Mouse (Mus musculus): ENCODE results near the gene Syngr4. TPM values are rescaled to one million over a fixed set of nuclear protein-coding genes. Genes with fewer than 3 reads are reported as not detected.
A peak's percentile ranks its signal among the peaks of the same experiment; 100 is the strongest.
"Not testable (repeated sequence)": the region's sequence is repeated elsewhere in the genome, so short reads cannot be mapped to it uniquely, and the experiment has no call there.

Gene Syngr4
- polyA plus RNA-seq, 1 experiment from 2014 or later: 0.71 TPM

- Histone ChIP-seq H3K4me1 (ENCODE audit: control insufficient read depth, low read depth, low read length) (peaks cover 14% of the 10 kb centered on the region), H3K36me3 (ENCODE audit: control insufficient read depth, insufficient read depth) (no peaks in the 10 kb centered on the region), H3K27me3 (ENCODE audit: control insufficient read depth, insufficient read depth, low read depth, low read length) (no peaks in the 10 kb centered on the region), H3K4me2 (ENCODE audit: low read depth, low read length) (no peak overlapping the region), H3K9me3 (replicated peaks; ENCODE audit: control insufficient read depth, low read length) (peaks cover 4% of the 10 kb centered on the region; the same call in 1 of the 2 replicates), H3K27ac (ENCODE audit: low read length) (no peak overlapping the region), H3K9ac (ENCODE audit: low read depth, low read length) (no peak overlapping the region), H3K4me3 (ENCODE audit: low read depth, low read length) (no peak overlapping the region)
- 46% methylated on average over 5 of the region's 5 CpGs for WGBS (ENCODE audit: insufficient replicate concordance)
- 0 out of 2 replicates have a peak, but pooled peaks have one; percentile 16 for ATAC-seq (ENCODE audit: low read depth)
Measured at GRCm38 (mm10) chr7:45901562-45901961, 5.0 kb upstream of the Syngr4 start.

- Histone ChIP-seq H3K4me2 (ENCODE audit: low read depth, low read length) (peak overlapping the region; percentile 95), H3K4me1 (ENCODE audit: control insufficient read depth, low read depth, low read length) (peaks cover 21% of the 10 kb centered on the region), H3K4me3 (ENCODE audit: low read depth, low read length) (peak overlapping the region; percentile 64)
- not testable (repeated sequence) for H3K9me3 ChIP-seq (replicated peaks; ENCODE audit: control insufficient read depth, low read length); H3K9ac ChIP-seq (ENCODE audit: low read depth, low read length); H3K27me3 ChIP-seq (ENCODE audit: control insufficient read depth, insufficient read depth, low read depth, low read length); ATAC-seq (ENCODE audit: low read depth); H3K36me3 ChIP-seq (ENCODE audit: control insufficient read depth, insufficient read depth); H3K27ac ChIP-seq (ENCODE audit: low read length)
- 32% methylated on average over 4 of the region's 4 CpGs for WGBS (ENCODE audit: insufficient replicate concordance)
Measured at GRCm38 (mm10) chr7:45898125-45898524, 1.6 kb upstream of the Syngr4 start.

GRCm38 (mm10) chr7:45897258-45897757 lies 794 bp upstream of the Syngr4 start:
- Histone ChIP-seq H3K4me2 (ENCODE audit: low read depth, low read length) (peak overlapping the region; percentile 95), H3K27ac (ENCODE audit: low read length) (peak overlapping the region; percentile 86), H3K4me3 (ENCODE audit: low read depth, low read length) (peak overlapping the region; percentile 64), H3K9ac (ENCODE audit: low read depth, low read length) (peak overlapping the region; percentile 72), H3K4me1 (ENCODE audit: control insufficient read depth, low read depth, low read length) (peaks cover 21% of the 10 kb centered on the region), H3K36me3 (ENCODE audit: control insufficient read depth, insufficient read depth) (no peaks in the 10 kb centered on the region), H3K9me3 (replicated peaks; ENCODE audit: control insufficient read depth, low read length) (no peaks in the 10 kb centered on the region), H3K27me3 (ENCODE audit: control insufficient read depth, insufficient read depth, low read depth, low read length) (no peaks in the 10 kb centered on the region)
- ATAC-seq (ENCODE audit: low read depth): peak; percentile 77
- under 1% methylated on average over 19 of the region's 19 CpGs for WGBS (ENCODE audit: insufficient replicate concordance)

- 69% methylated on average over 6 of the region's 6 CpGs for WGBS (ENCODE audit: insufficient replicate concordance)
- Histone ChIP-seq H3K4me1 (ENCODE audit: control insufficient read depth, low read depth, low read length) (peaks cover 16% of the 10 kb centered on the region), H3K9me3 (replicated peaks; ENCODE audit: control insufficient read depth, low read length) (no peaks in the 10 kb centered on the region), H3K4me2 (ENCODE audit: low read depth, low read length) (peak overlapping the region; percentile 95), H3K27me3 (ENCODE audit: control insufficient read depth, insufficient read depth, low read depth, low read length) (no peaks in the 10 kb centered on the region), H3K36me3 (ENCODE audit: control insufficient read depth, insufficient read depth) (no peaks in the 10 kb centered on the region), H3K9ac (ENCODE audit: low read depth, low read length) (peak overlapping the region; percentile 57; the same call in 1 of the 2 replicates), H3K27ac (ENCODE audit: low read length) (peak overlapping the region; percentile 70), H3K4me3 (ENCODE audit: low read depth, low read length) (peak overlapping the region; percentile 64)
- ATAC-seq (ENCODE audit: low read depth): no peak
Measured at GRCm38 (mm10) chr7:45895931-45896516, 490 bp downstream of the Syngr4 start.

GRCm38 (mm10) chr7:45892651-45893050 lies 3.9 kb downstream of the Syngr4 start:
- 61% methylated on average over 2 of the region's 2 CpGs for WGBS (ENCODE audit: insufficient replicate concordance)
- ATAC-seq (ENCODE audit: low read depth): no peak
- H3K4me2 ChIP-seq (ENCODE audit: low read depth, low read length): no peak overlapping the region

GRCm38 (mm10) chr7:45887246-45887645 lies 9.3 kb downstream of the Syngr4 start:
- H3K27ac ChIP-seq (ENCODE audit: low read length): no peak overlapping the region
- H3K36me3 ChIP-seq (ENCODE audit: control insufficient read depth, insufficient read depth): peaks cover 5% of the 10 kb centered on the region; the same call in 1 of the 2 replicates
- no peak overlapping the region for H3K9ac ChIP-seq (ENCODE audit: low read depth, low read length)
- ATAC-seq (ENCODE audit: low read depth): no peak
- no peaks in the 10 kb centered on the region for H3K27me3 ChIP-seq (ENCODE audit: control insufficient read depth, insufficient read depth, low read depth, low read length)
- no peak overlapping the region for H3K4me2 ChIP-seq (ENCODE audit: low read depth, low read length)
- 18% methylated on average over 3 of the region's 3 CpGs for WGBS (ENCODE audit: insufficient replicate concordance)
- no peak overlapping the region for H3K4me3 ChIP-seq (ENCODE audit: low read depth, low read length)
- H3K9me3 ChIP-seq (replicated peaks; ENCODE audit: control insufficient read depth, low read length): no peaks in the 10 kb centered on the region
- H3K4me1 ChIP-seq (ENCODE audit: control insufficient read depth, low read depth, low read length): no peaks in the 10 kb centered on the region

More at GRCm38 (mm10) chr7:45892651-45893050, 3.9 kb downstream of the Syngr4 start:
- Histone ChIP-seq H3K36me3 (ENCODE audit: control insufficient read depth, insufficient read depth) (no peaks in the 10 kb centered on the region), H3K9ac (ENCODE audit: low read depth, low read length) (no peak overlapping the region), H3K4me1 (ENCODE audit: control insufficient read depth, low read depth, low read length) (peaks cover 13% of the 10 kb centered on the region), H3K9me3 (replicated peaks; ENCODE audit: control insufficient read depth, low read length) (no peaks in the 10 kb centered on the region), H3K4me3 (ENCODE audit: low read depth, low read length) (no peak overlapping the region), H3K27ac (ENCODE audit: low read length) (no peak overlapping the region), H3K27me3 (ENCODE audit: control insufficient read depth, insufficient read depth, low read depth, low read length) (no peaks in the 10 kb centered on the region)

- Histone ChIP-seq H3K4me3 (ENCODE audit: low read depth, low read length) (no peak overlapping the region), H3K36me3 (ENCODE audit: control insufficient read depth, insufficient read depth) (peaks cover 42% of the 10 kb centered on the region), H3K27me3 (ENCODE audit: control insufficient read depth, insufficient read depth, low read depth, low read length) (no peaks in the 10 kb centered on the region), H3K9me3 (replicated peaks; ENCODE audit: control insufficient read depth, low read length) (no peaks in the 10 kb centered on the region), H3K27ac (ENCODE audit: low read length) (no peak overlapping the region), H3K9ac (ENCODE audit: low read depth, low read length) (no peak overlapping the region), H3K4me1 (ENCODE audit: control insufficient read depth, low read depth, low read length) (no peaks in the 10 kb centered on the region), H3K4me2 (ENCODE audit: low read depth, low read length) (no peak overlapping the region)
- 79% methylated on average over 2 of the region's 2 CpGs for WGBS (ENCODE audit: insufficient replicate concordance)
- ATAC-seq (ENCODE audit: low read depth): no peak
Measured at GRCm38 (mm10) chr7:45881011-45881410, 15.5 kb downstream of the Syngr4 start.

- Histone ChIP-seq H3K4me2 (ENCODE audit: low read depth, low read length) (no peak overlapping the region), H3K27me3 (ENCODE audit: control insufficient read depth, insufficient read depth, low read depth, low read length) (no peaks in the 10 kb centered on the region), H3K9me3 (replicated peaks; ENCODE audit: control insufficient read depth, low read length) (no peaks in the 10 kb centered on the region), H3K4me1 (ENCODE audit: control insufficient read depth, low read depth, low read length) (no peaks in the 10 kb centered on the region), H3K27ac (ENCODE audit: low read length) (no peak overlapping the region), H3K4me3 (ENCODE audit: low read depth, low read length) (no peak overlapping the region), H3K9ac (ENCODE audit: low read depth, low read length) (no peak overlapping the region), H3K36me3 (ENCODE audit: control insufficient read depth, insufficient read depth) (peaks cover 46% of the 10 kb centered on the region)
- ATAC-seq (ENCODE audit: low read depth): no peak
- WGBS (ENCODE audit: insufficient replicate concordance): 91% methylated on average over 4 of the region's 4 CpGs
Measured at GRCm38 (mm10) chr7:45880531-45880930, 16.0 kb downstream of the Syngr4 start.

- whole genome bisulfite sequencing (ENCODE audit: insufficient replicate concordance): 71% methylated on average over 1 of the region's 1 CpGs
- H3K4me2 ChIP-seq (ENCODE audit: low read depth, low read length); H3K4me3 ChIP-seq (ENCODE audit: low read depth, low read length); H3K27ac ChIP-seq (ENCODE audit: low read length); H3K9me3 ChIP-seq (replicated peaks; ENCODE audit: control insufficient read depth, low read length); ATAC-seq (ENCODE audit: low read depth); H3K27me3 ChIP-seq (ENCODE audit: control insufficient read depth, insufficient read depth, low read depth, low read length); H3K9ac ChIP-seq (ENCODE audit: low read depth, low read length): not testable (repeated sequence)
- Histone ChIP-seq H3K36me3 (ENCODE audit: control insufficient read depth, insufficient read depth) (peaks cover 49% of the 10 kb centered on the region), H3K4me1 (ENCODE audit: control insufficient read depth, low read depth, low read length) (peaks cover 16% of the 10 kb centered on the region)
Measured at GRCm38 (mm10) chr7:45878278-45878677, 18.2 kb downstream of the Syngr4 start, which contains the start of gene Grin2d. Gene Grin2d (minus strand): TSS chr7:45878378.
